9 mouse cellular contexts compared by ENCODE assay signal in genomic region chr2:10785156-10785555, GRCm38 (mm10).
DNase-seq lines count a peak whose midpoint lies in the region; ATAC-seq lines count a peak whose summit lies in the region.
"Had no signal": no experiment of that assay in that cellular context is flagged by ENCODE, and none has a peak within 500 bp of the region (broad histone marks: within the 10 kb centered on the region; RNA-seq: fewer than 3 reads in every experiment).

No protein-coding gene starts in this region.

- 22% methylated on average over 2 of the region's 2 CpGs for WGBS in embryonic facial prominence, embryonic 11.5 days

- no peak overlapping the region for H3K9ac ChIP-seq in embryonic facial prominence, embryonic 11.5 days (replicated peaks; ENCODE audit: low read length)
- H3K9ac ChIP-seq: limb, embryonic 13.5 days had no signal

- no peaks in the 10 kb centered on the region for H3K36me3 ChIP-seq in embryonic facial prominence, embryonic 11.5 days (replicated peaks; ENCODE audit: control insufficient read depth, insufficient read depth, low read depth, low read length)
- H3K36me3 ChIP-seq: limb, embryonic 13.5 days had no signal

- 0 out of 2 replicates have a peak, but pooled peaks cover 2% of the 10 kb centered on the region for H3K4me1 ChIP-seq in embryonic facial prominence, embryonic 11.5 days (ENCODE audit: control insufficient read depth, insufficient read depth, low read length)

- ATAC-seq in cerebellum, adult (ENCODE audit: insufficient number of reproducible peaks, low FRiP score, low TSS enrichment), result no peak
- no peak for ATAC-seq in embryonic facial prominence, embryonic 11.5 days (replicated peaks; ENCODE audit: insufficient number of reproducible peaks, low FRiP score, low TSS enrichment, low read depth)
- ATAC-seq in megakaryocyte progenitor cell, adult 5-6 weeks (replicated peaks; ENCODE audit: poor library complexity), result peak; percentile 83

- peak; percentile 6 for DNase-seq in cerebellum, adult 11-12 months
- peak; percentile 11 to 17 for DNase-seq in urinary bladder, postnatal 36 days (ENCODE audit: low spot score in 2 of 2)
- no peak for DNase-seq in urinary bladder, adult 2 months (ENCODE audit: low spot score)
- peak; percentile 85 for DNase-seq in embryonic facial prominence, embryonic 11.5 days (ENCODE audit: low spot score)
- DNase-seq in kidney, postnatal 10 days, result peak; percentile 45
- DNase-seq in thymus, postnatal 4 days, result peak; percentile 39

- no peaks in the 10 kb centered on the region for H3K9me3 ChIP-seq in embryonic facial prominence, embryonic 11.5 days (replicated peaks; ENCODE audit: control insufficient read depth, low read length)
- H3K9me3 ChIP-seq: limb, embryonic 13.5 days had no signal

- H3K4me3 ChIP-seq in embryonic facial prominence, embryonic 11.5 days (ENCODE audit: low read depth, low read length), result no peak overlapping the region
- H3K4me3 ChIP-seq: limb, embryonic 13.5 days had no signal

- H3K4me2 ChIP-seq in embryonic facial prominence, embryonic 11.5 days (ENCODE audit: low read depth, low read length), result no peak overlapping the region
- H3K4me2 ChIP-seq: limb, embryonic 13.5 days had no signal

- H3K27ac ChIP-seq in embryonic facial prominence, embryonic 11.5 days (replicated peaks; ENCODE audit: low read depth, low read length), result no peak overlapping the region
- H3K27ac ChIP-seq: limb, embryonic 13.5 days had no signal

- no peaks in the 10 kb centered on the region for H3K27me3 ChIP-seq in embryonic facial prominence, embryonic 11.5 days (ENCODE audit: control insufficient read depth, insufficient read depth, low read length)
